Mouse (Mus musculus) ES-E14 (cell line): ENCODE data around the gene Lrba. TPM values are rescaled to one million over a fixed set of nuclear protein-coding genes. Genes with fewer than 3 reads are reported as not detected.

Source experiments
- DNase-seq: peaks from one replicate; pipeline ENCODE4 v3.0.0-alpha.2; 2013; ENCODE audit warnings: low read depth, low spot score
- H3K27ac ChIP-seq: 2 replicates; pipeline ENCODE4 v1.5.1; 2012; ENCODE audit warnings: low read depth, mild to moderate bottlenecking, low read length, moderate library complexity, mixed read lengths; ENCODE audit not compliant: poor library complexity, insufficient read depth, severe bottlenecking
- H3K36me3 ChIP-seq: 2 replicates; pipeline ENCODE4 v1.6.1; 2012; ENCODE audit warnings: mild to moderate bottlenecking, low read length, moderate library complexity, mixed read lengths; ENCODE audit not compliant: control insufficient read depth, poor library complexity, insufficient read depth, severe bottlenecking
- H3K4me1 ChIP-seq, 2 experiments: fragments of 150-350 bp in 1 of 2; sonication (generic) in 1 of 2; 2 replicates each; pipeline ENCODE4 v1.6.1; 2012; ENCODE audit warnings: low read length in 2 of 2, mild to moderate bottlenecking in 1 of 2, mixed read lengths in 1 of 2; ENCODE audit not compliant: control insufficient read depth in 2 of 2, insufficient read depth in 2 of 2, poor library complexity in 1 of 2
- H3K4me3 ChIP-seq, 2 experiments: fragments of 150-350 bp in 1 of 2; sonication (generic) in 1 of 2; 2 replicates each; pipeline ENCODE4 v1.5.1; 2012; ENCODE audit warnings: low read length in 2 of 2, low read depth in 1 of 2, mild to moderate bottlenecking in 1 of 2, mixed read lengths in 1 of 2; ENCODE audit not compliant: insufficient read depth in 1 of 2, poor library complexity in 1 of 2, severe bottlenecking in 1 of 2
- H3K9ac ChIP-seq: 2 replicates; pipeline ENCODE4 v1.6.1; 2012; ENCODE audit warnings: low read depth, mild to moderate bottlenecking, low read length, mixed read lengths; ENCODE audit not compliant: poor library complexity, insufficient read depth, severe bottlenecking
- H3K9me3 ChIP-seq: fragments of 150-350 bp; sonication (generic); 2 replicates; pipeline ENCODE4 v1.6.1; 2012; ENCODE audit warnings: low read depth, mild to moderate bottlenecking, low read length; ENCODE audit not compliant: control insufficient read depth, insufficient read depth
- CHD2 ChIP-seq: IDR thresholded peaks from 2 replicates; pipeline ENCODE4 v1.6.1; 2014; ENCODE audit warnings: mild to moderate bottlenecking, low read depth, low read length, inconsistent platforms
- HCFC1 ChIP-seq: IDR thresholded peaks from 2 replicates; pipeline ENCODE4 v1.6.1; 2012; ENCODE audit warnings: low read length, inconsistent platforms, borderline replicate concordance; ENCODE audit not compliant: insufficient read depth
- MAFK ChIP-seq: IDR thresholded peaks from 2 replicates; pipeline ENCODE4 v1.6.1; 2014; ENCODE audit warnings: mild to moderate bottlenecking, low read depth, low read length, inconsistent platforms; ENCODE audit not compliant: insufficient read depth
- ZC3H11A ChIP-seq: IDR thresholded peaks from 2 replicates; pipeline ENCODE4 v1.6.1; 2012; ENCODE audit warnings: low read depth, mild to moderate bottlenecking, inconsistent platforms, low read length, borderline replicate concordance
- ZNF384 ChIP-seq: IDR thresholded peaks from 2 replicates; pipeline ENCODE4 v1.6.1; 2012; ENCODE audit warnings: low read depth, low read length, inconsistent platforms
- in situ Hi-C, 2 experiments: fragments of 600-800 bp; cut with MboI; formaldehyde crosslinking; loops; one replicate each; pipeline ENCODE4 v1.15.1; 2025; ENCODE audit warnings: low sequenced_read_pairs in 2 of 2, inconsistent platforms in 1 of 2; ENCODE audit not compliant: unreplicated experiment in 2 of 2
- total RNA-seq: library from RNA; depleted of rRNA; stranded (reverse); fragments of 300-350 nt; gene quantifications from 2 replicates; pipeline ENCODE4 v1.2.3, GENCODE M21; 2012; rRNA removed

Gene Lrba
- 14.7 and 15.9 TPM in 2 replicates for total RNA-seq

DNA sequence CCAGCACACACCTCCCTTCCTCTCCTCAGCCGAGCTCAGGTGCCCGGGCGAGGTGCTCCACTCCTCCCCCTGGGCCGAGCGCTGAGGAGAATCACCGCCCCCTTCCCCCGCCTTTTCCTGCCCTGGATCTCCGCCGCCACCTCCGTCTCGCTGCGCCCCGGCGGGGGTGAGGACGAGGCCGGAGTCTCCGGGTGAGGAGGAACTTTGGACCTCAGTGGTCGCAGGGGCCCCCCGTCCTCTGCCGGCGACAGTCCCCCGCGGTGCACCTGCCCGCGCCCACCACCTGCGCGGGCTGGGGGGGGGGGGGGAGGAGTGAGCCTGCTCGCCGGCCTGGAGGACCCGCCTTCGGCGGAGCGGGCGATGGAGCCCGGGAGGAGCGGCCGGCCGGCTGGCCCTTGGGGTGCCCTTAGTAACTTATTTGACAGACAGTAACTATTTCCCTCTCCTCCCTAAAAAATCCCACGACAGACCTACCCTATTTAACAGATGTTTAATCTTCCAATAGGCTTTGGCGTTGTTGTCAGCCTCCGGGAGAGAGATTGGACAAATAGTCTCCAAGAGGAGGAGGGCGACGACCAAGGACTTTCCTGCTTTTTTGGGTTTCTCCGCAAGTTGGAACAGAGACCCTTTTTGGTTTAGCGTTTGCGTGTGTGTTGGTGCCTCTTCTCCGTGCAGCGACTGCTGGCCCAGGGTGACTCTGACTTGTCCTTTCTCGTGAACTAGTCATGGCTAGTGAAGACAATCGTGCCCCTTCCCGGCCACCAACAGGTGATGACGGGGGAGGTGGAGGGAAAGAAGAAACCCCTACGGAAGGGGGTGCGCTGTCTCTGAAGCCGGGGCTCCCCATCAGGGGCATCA, at the start of gene Lrba:
Gene Lrba, plus strand, starts transcription at position 117 of the 858 bp plus-strand sequence.
- Histone ChIP-seq H3K36me3 (no peaks in the 10 kb centered on the region; the same call in 1 of the 2 replicates), H3K4me3 (peak within 1 kb of the TSS; percentile 87), H3K9ac (peak within 1 kb of the TSS; percentile 93), H3K9me3 (no peaks in the 10 kb centered on the region), H3K4me1 (0 out of 4 replicates have a peak, but pooled peaks cover 2% of the 10 kb centered on the region in 2 experiments), H3K27ac (peak within 1 kb of the TSS; percentile 55)
- in situ Hi-C loops = no loop called here
- TF ChIP-seq CHD2 (no peak), ZNF384 (no peak), HCFC1 (0 out of 2 replicates have a peak, but pooled peaks have one; percentile 46)
- peak; percentile 72 for DNase-seq

DNA sequence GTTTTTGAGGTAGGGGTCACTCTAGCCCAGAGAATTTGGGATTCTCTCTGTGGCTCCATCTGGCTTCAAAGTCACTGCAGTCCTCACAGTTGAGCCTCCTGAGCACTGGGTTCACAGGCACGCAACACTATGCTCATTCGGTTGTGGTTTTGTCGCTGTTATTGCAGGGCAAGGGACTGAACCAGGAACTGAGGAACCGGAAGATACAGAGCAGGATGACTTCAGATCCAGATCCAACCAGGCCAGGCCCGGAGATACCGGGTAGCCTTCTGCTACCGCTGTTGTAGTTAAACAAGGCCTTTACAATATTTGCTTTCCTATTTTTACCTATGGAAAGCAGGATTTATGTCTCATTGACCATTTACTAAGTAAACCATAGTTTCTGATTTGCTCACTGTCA, 44.8 kb upstream of the Lrba start:
- Histone ChIP-seq H3K4me3 (no peak overlapping the region), H3K4me1 (0 out of 4 replicates have a peak, but pooled peaks cover 0 to 2% of the 10 kb centered on the region in 2 experiments), H3K9me3 (no peaks in the 10 kb centered on the region), H3K27ac (no peak overlapping the region), H3K9ac (no peak overlapping the region), H3K36me3 (no peaks in the 10 kb centered on the region)
- TF ChIP-seq ZNF384 (no peak), ZC3H11A (no peak), HCFC1 (no peak), MAFK (no peak), CHD2 (no peak)
- DNase-seq = no peak
- in situ Hi-C loops = no loop called here

DNA sequence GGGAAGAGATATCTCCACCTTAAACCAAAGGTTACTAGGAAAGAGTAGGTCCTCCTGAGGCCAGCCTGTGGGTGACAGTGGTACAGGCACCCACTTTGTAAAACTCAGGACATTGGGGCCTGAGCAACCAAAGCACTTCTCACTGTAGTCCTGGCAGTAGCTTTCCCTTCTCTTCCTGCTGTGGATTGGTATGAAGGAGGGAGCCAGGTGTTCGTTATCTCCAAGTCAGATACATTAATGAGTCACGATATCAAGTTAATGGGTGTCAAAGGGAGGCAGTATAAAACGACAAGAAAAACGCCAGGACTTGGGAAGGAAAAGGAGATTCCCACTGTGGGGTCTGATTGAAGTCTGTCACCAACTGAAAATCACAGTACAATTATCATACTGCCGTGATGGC, 43.4 kb upstream of the Lrba start:
- no peaks in the 10 kb centered on the region for H3K36me3 ChIP-seq
- H3K27ac ChIP-seq = no peak overlapping the region
- no peak for DNase-seq
- in situ Hi-C loops = no loop called here
- H3K4me3 ChIP-seq = no peak overlapping the region
- H3K9ac ChIP-seq = no peak overlapping the region
- no peaks in the 10 kb centered on the region for H3K9me3 ChIP-seq
- TF ChIP-seq ZNF384 = no peak
- TF ChIP-seq HCFC1 = no peak
- TF ChIP-seq CHD2 = no peak
- TF ChIP-seq MAFK = no peak
- TF ChIP-seq ZC3H11A = no peak
- 0 out of 4 replicates have a peak, but pooled peaks cover 0 to 2% of the 10 kb centered on the region in 2 experiments for H3K4me1 ChIP-seq

DNA sequence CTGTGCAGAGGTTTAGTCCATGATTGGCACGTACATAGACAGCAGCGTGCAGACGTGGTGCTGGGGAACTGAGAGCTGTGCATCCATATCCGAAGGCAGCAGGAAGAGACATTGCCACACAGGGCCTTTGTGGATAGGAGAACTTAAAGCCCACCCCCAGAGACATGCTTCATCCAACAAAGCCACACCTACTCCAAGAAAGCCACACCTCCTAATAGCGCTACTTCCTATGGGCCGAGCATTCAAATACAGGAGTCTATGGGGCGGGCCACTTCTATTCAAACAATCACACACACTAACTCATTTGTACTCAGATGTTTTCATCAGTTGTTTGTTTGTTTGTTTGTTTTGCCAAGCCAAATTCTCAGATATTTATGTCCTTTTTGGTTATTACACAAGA, 39.9 kb upstream of the Lrba start:
- Histone ChIP-seq H3K4me3 (no peak overlapping the region), H3K4me1 (peaks cover 0 to 3% of the 10 kb centered on the region in 2 experiments; a peak in 1 of 4 replicates), H3K9ac (no peak overlapping the region), H3K9me3 (no peaks in the 10 kb centered on the region), H3K27ac (no peak overlapping the region), H3K36me3 (no peaks in the 10 kb centered on the region)
- peak; percentile 56 for DNase-seq
- in situ Hi-C loops = no loop called here
- TF ChIP-seq ZNF384 (no peak), ZC3H11A (no peak), MAFK (no peak), CHD2 (no peak), HCFC1 (no peak)
